Mouse (Mus musculus): ENCODE results near the gene Tfap2b.

Tfap2b gene

GRCm38 (mm10) chr1:19208641-19209358 is at the start of gene Tfap2b:
TSS of gene Tfap2b (plus strand) at chr1:19208914.
- in situ Hi-C loops (cut with MboI) = no loop called here

- in situ Hi-C loops (cut with MboI) = no loop called here
These were observed 29.8 kb upstream of the Tfap2b start for GRCm38 (mm10) chr1:19178742-19179397.

- in situ Hi-C loops (cut with MboI) = no loop called here
These were observed 3.1 kb upstream of the Tfap2b start for GRCm38 (mm10) chr1:19205649-19206048.

- in situ Hi-C loops (cut with MboI) = no loop called here
These were observed 2.5 kb upstream of the Tfap2b start for GRCm38 (mm10) chr1:19206194-19206593.

- in situ Hi-C loops (cut with MboI) = no loop called here
These were observed 1.1 kb upstream of the Tfap2b start for GRCm38 (mm10) chr1:19207611-19208010.

- in situ Hi-C loops (cut with MboI) = no loop called here
These were observed 638 bp downstream of the Tfap2b start for GRCm38 (mm10) chr1:19209359-19209745.

GRCm38 (mm10) chr1:19209776-19210175 is 1.1 kb downstream of the Tfap2b start:
- in situ Hi-C loops (cut with MboI) = no loop called here

GRCm38 (mm10) chr1:19210215-19211032 is 1.7 kb downstream of the Tfap2b start:
- in situ Hi-C loops (cut with MboI) = no loop called here

GRCm38 (mm10) chr1:19211033-19211405 is 2.3 kb downstream of the Tfap2b start:
- in situ Hi-C loops (cut with MboI) = no loop called here

- in situ Hi-C loops (cut with MboI) = no loop called here
These were observed 2.9 kb downstream of the Tfap2b start for GRCm38 (mm10) chr1:19211546-19212154.

GRCm38 (mm10) chr1:19212691-19213090 is 4.0 kb downstream of the Tfap2b start:
- in situ Hi-C loops (cut with MboI) = no loop called here

- in situ Hi-C loops (cut with MboI) = no loop called here
These were observed 4.5 kb downstream of the Tfap2b start for GRCm38 (mm10) chr1:19213171-19213570.

- in situ Hi-C loops (cut with MboI) = no loop called here
These were observed 5.2 kb downstream of the Tfap2b start for GRCm38 (mm10) chr1:19213851-19214395.

GRCm38 (mm10) chr1:19217391-19217790 is 8.7 kb downstream of the Tfap2b start:
- in situ Hi-C loops (cut with MboI) = no loop called here

- in situ Hi-C loops (cut with MboI) = no loop called here
These were observed 9.5 kb downstream of the Tfap2b start for GRCm38 (mm10) chr1:19218221-19218620.

GRCm38 (mm10) chr1:19219381-19219780 is 10.7 kb downstream of the Tfap2b start:
- in situ Hi-C loops (cut with MboI) = no loop called here

- in situ Hi-C loops (cut with MboI) = no loop called here
These were observed 11.8 kb downstream of the Tfap2b start for GRCm38 (mm10) chr1:19220564-19220963.

- in situ Hi-C loops (cut with MboI) = no loop called here
These were observed 12.9 kb downstream of the Tfap2b start for GRCm38 (mm10) chr1:19221601-19222000.

- in situ Hi-C loops (cut with MboI) = no loop called here
These were observed 18.0 kb downstream of the Tfap2b start for GRCm38 (mm10) chr1:19226699-19227098.

- in situ Hi-C loops (cut with MboI) = no loop called here
These were observed 22.3 kb downstream of the Tfap2b start for GRCm38 (mm10) chr1:19230926-19231573.

- in situ Hi-C loops (cut with MboI) = no loop called here
These were observed 22.9 kb downstream of the Tfap2b start for GRCm38 (mm10) chr1:19231574-19232080.
